Mouse (Mus musculus): ENCODE results near the gene Cenpl.

The Cenpl gene

GRCm38 (mm10) chr1:161041261-161042020 lies 29.1 kb upstream of the Cenpl start:
- DNase-seq = no peak

DNA sequence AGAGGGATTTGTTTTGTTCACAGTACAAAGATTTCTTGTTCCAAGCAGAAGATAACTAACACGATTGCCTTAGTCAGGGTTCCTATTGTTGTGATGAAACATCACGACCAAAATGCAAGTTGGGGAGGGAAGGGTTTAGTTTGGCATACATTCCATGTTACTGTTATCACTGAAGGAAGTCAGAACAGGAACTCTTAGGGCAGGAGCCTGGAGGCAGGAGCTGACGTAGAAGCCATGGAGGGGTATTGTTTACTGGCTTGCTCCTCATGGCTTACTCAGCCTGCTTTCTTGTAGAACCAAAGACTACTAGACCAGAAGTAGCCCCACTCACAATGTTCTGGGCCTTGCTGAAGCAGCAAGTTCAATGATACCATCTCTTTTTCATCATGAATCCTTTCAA lies 23.5 kb upstream of the Cenpl start:
- DNase-seq = no peak

- no peak for DNase-seq
Measured at GRCm38 (mm10) chr1:161057164-161057563, 13.3 kb upstream of the Cenpl start.

DNA sequence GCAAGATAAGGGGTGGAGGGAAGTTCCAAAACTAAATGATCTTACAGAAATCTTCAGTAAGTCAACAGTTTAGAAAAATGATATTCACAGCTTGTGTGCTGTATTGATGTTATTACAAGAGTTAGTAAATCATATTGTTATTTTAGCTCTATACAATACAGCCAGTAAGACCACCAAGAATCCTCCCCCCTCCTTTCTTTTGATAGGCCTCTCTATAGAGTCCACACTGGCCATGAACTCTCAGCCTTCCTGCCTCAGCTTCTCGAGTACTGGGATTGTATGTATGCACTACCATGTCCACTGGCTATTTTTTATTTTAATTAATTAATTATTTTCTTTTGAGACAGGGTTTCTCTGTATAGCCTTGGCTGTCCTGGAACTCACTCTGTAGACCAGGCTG lies 7.2 kb upstream of the Cenpl start:
- DNase-seq = no peak

DNA sequence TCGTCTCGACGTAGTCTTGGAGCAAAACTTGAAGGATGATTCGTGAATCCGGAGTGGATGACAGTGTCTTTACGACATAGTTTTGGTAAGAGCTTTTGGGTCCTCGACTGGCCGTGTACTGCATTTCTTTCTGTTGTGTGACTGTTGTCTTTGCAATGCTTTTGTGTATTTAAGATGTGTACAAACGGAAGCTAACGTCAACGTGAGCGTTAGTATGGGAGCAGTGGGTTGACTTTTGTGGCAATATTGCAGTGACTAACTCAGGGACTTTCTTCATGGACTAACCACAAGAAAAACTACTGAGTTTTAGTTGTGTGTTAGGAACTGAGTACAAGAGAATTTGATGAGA lies 733 bp downstream of the Cenpl start:
- DNase-seq = no peak

DNA sequence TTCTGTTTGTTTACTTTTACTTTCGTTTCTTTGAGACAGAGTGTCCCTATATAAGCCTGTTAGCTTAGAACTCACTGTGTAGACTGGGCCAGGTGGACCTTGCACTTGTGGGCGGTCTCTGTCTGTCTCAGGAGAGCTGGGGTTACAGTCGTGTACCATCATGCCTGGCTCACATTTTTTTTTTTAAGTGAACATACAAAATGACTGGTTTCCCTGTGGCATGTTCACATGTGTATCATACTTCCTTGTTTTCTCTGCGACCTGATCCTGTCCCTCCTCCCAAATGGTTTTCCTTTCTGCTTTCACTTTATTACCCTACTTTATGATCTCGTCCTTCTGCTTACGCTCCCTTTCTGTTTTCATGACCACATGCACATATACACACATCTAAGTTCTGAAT lies 5.7 kb downstream of the Cenpl start:
- DNase-seq = no peak

- DNase-seq = no peak
Measured at GRCm38 (mm10) chr1:161077243-161077642, 6.7 kb downstream of the Cenpl start.

DNA sequence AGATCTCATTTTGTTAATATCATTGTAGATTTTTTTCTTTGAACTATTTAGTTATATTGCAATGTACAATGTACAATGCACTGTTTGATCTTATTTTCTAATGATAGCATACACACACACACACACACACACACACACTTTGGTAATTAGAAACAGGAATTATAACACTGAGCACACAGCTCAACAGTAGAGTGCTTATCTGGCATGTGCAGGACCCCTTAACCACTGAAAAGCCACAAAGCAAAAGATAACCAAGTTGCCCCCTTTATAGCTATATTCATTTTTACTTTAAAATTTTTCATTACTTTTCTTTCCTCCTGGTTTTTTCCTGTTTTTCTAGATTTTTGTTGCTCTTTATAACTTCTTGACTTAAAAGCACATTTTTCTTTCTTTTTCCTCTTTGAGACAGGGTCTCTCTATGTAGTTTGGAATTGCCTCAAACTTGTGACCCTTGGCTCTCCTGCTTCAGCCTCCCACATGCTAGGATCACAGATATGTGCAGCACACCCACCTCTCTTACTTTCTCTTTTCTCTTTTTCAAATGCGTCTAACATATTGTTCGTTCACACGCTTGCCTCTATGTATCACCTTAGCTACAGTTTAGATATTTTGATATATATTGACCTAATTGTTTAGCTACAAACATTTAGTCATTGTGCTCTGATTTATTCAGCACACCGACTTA lies 29.4 kb downstream of the Cenpl start:
- no peak for DNase-seq

GRCm38 (mm10) chr1:161103842-161104241 lies 33.3 kb downstream of the Cenpl start:
- DNase-seq = no peak

- DNase-seq = no peak
Measured at GRCm38 (mm10) chr1:161109216-161109615, 38.7 kb downstream of the Cenpl start.

GRCm38 (mm10) chr1:161114591-161114990 lies 44.1 kb downstream of the Cenpl start:
- DNase-seq = no peak

GRCm38 (mm10) chr1:161122661-161123418 lies 52.3 kb downstream of the Cenpl start:
- DNase-seq = no peak

- DNase-seq = no peak
Measured at GRCm38 (mm10) chr1:161126461-161126860, 55.9 kb downstream of the Cenpl start.

DNA sequence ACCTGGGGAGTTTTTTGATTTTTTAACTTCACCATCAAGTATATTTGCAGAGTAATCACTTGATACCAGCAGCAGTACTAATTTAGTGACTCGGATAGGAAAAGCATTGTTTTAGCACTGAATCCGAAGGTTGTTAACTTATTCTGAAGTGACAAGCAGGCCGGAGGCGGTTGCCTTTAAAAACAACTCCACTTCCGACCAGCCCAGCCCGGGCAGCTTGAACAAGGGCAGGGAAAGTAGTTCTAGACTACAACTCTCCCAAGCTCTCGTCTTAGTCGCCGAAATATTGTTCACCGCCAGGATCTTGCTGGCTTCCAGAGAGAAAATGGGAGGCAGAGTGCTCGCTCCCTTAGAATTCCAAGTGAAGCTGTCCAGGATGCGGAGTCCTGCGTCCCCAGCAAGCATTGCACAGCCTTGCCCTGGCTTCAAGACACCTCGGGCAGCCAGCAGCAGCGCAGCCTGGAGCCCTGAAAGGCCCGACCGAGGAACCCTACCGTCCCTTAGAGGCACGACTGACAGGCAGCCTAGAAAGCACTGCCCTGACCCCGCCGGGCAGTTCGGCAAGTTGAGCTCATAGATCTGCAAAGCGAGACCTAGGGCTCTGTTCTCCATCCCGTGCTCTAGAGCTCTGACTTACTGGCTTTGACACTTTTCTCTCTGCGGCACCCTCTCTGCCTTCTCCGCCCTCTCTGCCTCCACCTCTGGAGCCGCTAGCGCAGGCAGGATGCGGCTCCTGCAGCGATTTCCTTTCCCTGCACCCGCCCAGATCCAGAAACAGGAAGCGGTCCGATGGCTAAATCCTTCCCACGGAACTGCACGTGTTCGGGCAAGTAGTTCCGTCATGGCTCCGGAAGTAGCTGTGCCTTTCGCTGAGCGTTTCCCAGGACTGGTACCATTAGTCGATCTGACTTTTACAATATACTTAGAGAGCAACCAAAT lies 60.5 kb downstream of the Cenpl start, which contains the start of gene Klhl20:
Gene Klhl20 (minus strand): TSS at position 786 of the 939 bp plus-strand sequence.
- peak; percentile 86 to 95 for DNase-seq
